Mouse (Mus musculus) neural tube, postnatal 0 days (tissue): ENCODE data around the gene Clca1. TPM values are rescaled to one million over a fixed set of nuclear protein-coding genes. Genes with fewer than 3 reads are reported as not detected.

Experiments used
- polyA plus RNA-seq: library from polyadenylated mRNA; unstranded; fragments of >200 nt; fragmentation: Nextera tagmentation; extraction: Ambion mirVana; gene quantifications from 2 replicates; pipeline ENCODE4 v1.2.1, GENCODE M21; 2015

Gene Clca1
- polyA plus RNA-seq, result not detected in 2 replicates

GRCm38 (mm10) chr3:145032676-145033075, at the start of gene Clca1:
Gene Clca1 (minus strand): TSS chr3:145032776.

GRCm38 (mm10) chr3:144974945-144975344, 57.6 kb downstream of the Clca1 start, which contains the start of gene Clca4a:
Gene Clca4a (minus strand): TSS chr3:144975045.

Other genes starting within 250 kb of the Clca1 start
- 0.14 and 0.43 TPM in 2 replicates for gene Clca3a2, start 213.3 kb downstream of the Clca1 start, polyA plus RNA-seq
- gene Clca3b, start 183.4 kb downstream of the Clca1 start, polyA plus RNA-seq, result not detected in 2 replicates
- gene Clca4b, start 100.2 kb downstream of the Clca1 start, polyA plus RNA-seq, result not detected in 2 replicates
- gene Clca4a, start 57.7 kb downstream of the Clca1 start, polyA plus RNA-seq, result not detected in 2 replicates
- gene Clca2, start 66.7 kb upstream of the Clca1 start, polyA plus RNA-seq, result not detected in 2 replicates
- 9.1 and 9.5 TPM in 2 replicates for gene Odf2l, start 85.8 kb upstream of the Clca1 start, polyA plus RNA-seq